Comparison of ENCODE assay signal across 8 mouse cellular contexts in genomic region chr7:46935847-46936246, GRCm38 (mm10). TPM values are rescaled to one million over a fixed set of nuclear protein-coding genes. Genes with fewer than 3 reads are reported as not detected.
DNase-seq lines count a peak whose midpoint lies in the region; ATAC-seq and TF ChIP-seq lines count a peak whose summit lies in the region.

No protein-coding gene starts in this region.

- H3K36me3 ChIP-seq in forebrain, postnatal 0 days (ENCODE audit: insufficient read depth): peaks cover 34% of the 10 kb centered on the region
- peaks cover 86% of the 10 kb centered on the region for H3K36me3 ChIP-seq in forebrain, embryonic 10.5 days (replicated peaks)

- no peak overlapping the region for H3K27ac ChIP-seq in forebrain, postnatal 0 days (ENCODE audit: low read depth, low read length)
- H3K27ac ChIP-seq in forebrain, embryonic 10.5 days: no peak overlapping the region

- peak; percentile 55 for ATAC-seq in forebrain, postnatal 0 days
- peak; percentile 42 to 43; a peak in 2 of 4 replicates for ATAC-seq in hematopoietic stem cell, adult 5-6 weeks (replicated peaks in 1 of 2; ENCODE audit: insufficient read depth in 1 of 2, low FRiP score in 2 of 2, low TSS enrichment in 1 of 2, low read depth in 1 of 2, poor library complexity in 2 of 2, severe bottlenecking in 2 of 2)

- H3K4me2 ChIP-seq in forebrain, postnatal 0 days (ENCODE audit: low read depth): no peak overlapping the region

- peak; percentile 70 for TF ChIP-seq CTCF in forebrain, postnatal 0 days (IDR thresholded peaks at IDR 0.05; ENCODE audit: low read depth)

- H3K4me1 ChIP-seq in forebrain, postnatal 0 days (ENCODE audit: insufficient read depth): no peaks in the 10 kb centered on the region
- H3K4me1 ChIP-seq in forebrain, embryonic 10.5 days: no peaks in the 10 kb centered on the region

- no peak overlapping the region for H3K4me3 ChIP-seq in forebrain, postnatal 0 days (ENCODE audit: low read depth, low read length)
- H3K4me3 ChIP-seq in forebrain, embryonic 10.5 days: no peak overlapping the region

- intact Hi-C loops in gastrocnemius, postnatal 36 days (cut with DNase I): no loop called here

- whole genome bisulfite sequencing in forebrain, postnatal 0 days: 25% methylated on average over 4 of the region's 4 CpGs
- WGBS in forebrain, embryonic 10.5 days: 75% methylated on average over 4 of the region's 4 CpGs

- no peaks in the 10 kb centered on the region for H3K9me3 ChIP-seq in forebrain, postnatal 0 days (ENCODE audit: low read length)
- H3K9me3 ChIP-seq in forebrain, embryonic 10.5 days: no peaks in the 10 kb centered on the region

- H3K27me3 ChIP-seq in forebrain, postnatal 0 days (ENCODE audit: insufficient read depth, low read length): no peaks in the 10 kb centered on the region
- no peaks in the 10 kb centered on the region for H3K27me3 ChIP-seq in forebrain, embryonic 10.5 days (ENCODE audit: poor library complexity, severe bottlenecking)

- DNase-seq in forebrain, postnatal 0 days: peak; percentile 61
- no peak for DNase-seq in forebrain, embryonic 10.5 days (ENCODE audit: extremely low spot score, low spot score)
- peak; percentile 21 for DNase-seq in right cerebral cortex, postnatal 4 days
- no peak for DNase-seq in right cerebral cortex, postnatal 36 days (ENCODE audit: low spot score in 2 of 2)
- peak; percentile 29 for DNase-seq in lung, postnatal 25 days (ENCODE audit: low spot score)
- DNase-seq in gastrocnemius, postnatal 36 days: no peak
- no peak for DNase-seq in layer of hippocampus, adult 9-11 months

- no peak overlapping the region for H3K9ac ChIP-seq in forebrain, postnatal 0 days

RNA-seq across cellular contexts. Expression of gene Tsg101, which starts 16.1 kb away (rescaled TPM):
- 143 and 147 TPM in 2 replicates for total RNA-seq in forebrain, postnatal 0 days (2014; rRNA removed)
- 384 and 404 TPM in 2 replicates for polyA plus RNA-seq in forebrain, postnatal 0 days (2015; fragmentation: Nextera tagmentation; extraction: Ambion mirVana)
- polyA plus RNA-seq in forebrain, embryonic 10.5 days (2016; fragmentation: Nextera tagmentation; extraction: Ambion mirVana): 259 and 274 TPM in 2 replicates
- 61.9 and 66.0 TPM in 2 replicates for total RNA-seq in hematopoietic stem cell, adult 5-6 weeks (2017)
- total RNA-seq in gastrocnemius, postnatal 36 days (2021): 10 to 100 TPM; 47.2 to 50.3 TPM

RNA-seq across cellular contexts. Expression of gene Uevld, which starts 22.5 kb away (rescaled TPM):
- total RNA-seq in forebrain, postnatal 0 days (2014; rRNA removed): 9.2 and 12.0 TPM in 2 replicates
- 3.2 and 4.6 TPM in 2 replicates for polyA plus RNA-seq in forebrain, postnatal 0 days (2015; fragmentation: Nextera tagmentation; extraction: Ambion mirVana)
- polyA plus RNA-seq in forebrain, embryonic 10.5 days (2016; fragmentation: Nextera tagmentation; extraction: Ambion mirVana): 13.4 and 14.6 TPM in 2 replicates
- total RNA-seq in hematopoietic stem cell, adult 5-6 weeks (2017): 20.8 and 22.5 TPM in 2 replicates
- 1 to 10 TPM; 9.0 to 9.6 TPM for total RNA-seq in gastrocnemius, postnatal 36 days (2021)

RNA-seq across cellular contexts. Expression of gene Gm9999, which starts 47.5 kb away (rescaled TPM):
- total RNA-seq in forebrain, postnatal 0 days (2014; rRNA removed): not detected in 2 replicates
- polyA plus RNA-seq in forebrain, postnatal 0 days (2015; fragmentation: Nextera tagmentation; extraction: Ambion mirVana): not detected in 2 replicates
- polyA plus RNA-seq in forebrain, embryonic 10.5 days (2016; fragmentation: Nextera tagmentation; extraction: Ambion mirVana): not detected in 2 replicates
- total RNA-seq in hematopoietic stem cell, adult 5-6 weeks (2017): not detected in 2 replicates
- total RNA-seq in gastrocnemius, postnatal 36 days (2021): not detected

Comparison
In these comparisons a context has a peak if more than half of its experiments do, and no peak if none do; other contexts are left out.
1. DNase-seq: peak in forebrain, postnatal 0 days (single experiment), right cerebral cortex, postnatal 4 days (single experiment) and lung, postnatal 25 days (single experiment); none in forebrain, embryonic 10.5 days (single experiment), right cerebral cortex, postnatal 36 days (0 of 2), gastrocnemius, postnatal 36 days (0 of 2) and layer of hippocampus, adult 9-11 months (single experiment).